Mouse (Mus musculus) cortical plate, adult 2 months (tissue): ENCODE results near the gene Adamtsl1.

Experiments
- CTCF ChIP-seq: fragments of 200-500 bp; IDR thresholded peaks from 2 replicates; pipeline ENCODE4 v1.5.1; 2011; ENCODE audit warnings: mild to moderate bottlenecking, control low read depth, low read length; ENCODE audit not compliant: insufficient read depth; ENCODE audit errors: extremely low read depth
- POLR2A ChIP-seq: fragments of 200-500 bp; IDR thresholded peaks from 2 replicates; pipeline ENCODE4 v1.6.1; 2011; ENCODE audit warnings: mild to moderate bottlenecking, low read length, control low read depth; ENCODE audit not compliant: insufficient read depth; ENCODE audit errors: extremely low read depth

GRCm38 (mm10) chr4:86108325-86108724 lies 594.4 kb downstream of the Adamtsl1 start:
- TF ChIP-seq POLR2A, result no peak
- no peak for TF ChIP-seq CTCF
